ENCODE assay signal across 20 mouse cellular contexts in genomic region chr8:104188459-104188858, GRCm38 (mm10). TPM values are rescaled to one million over a fixed set of nuclear protein-coding genes. Genes with fewer than 3 reads are reported as not detected.
DNase-seq lines count a peak whose midpoint lies in the region.
"Had no signal": no experiment of that assay in that cellular context is flagged by ENCODE, and none has a peak within 500 bp of the region (broad histone marks: within the 10 kb centered on the region; RNA-seq: fewer than 3 reads in every experiment).

No protein-coding gene starts in this region.

- DNase-seq in heart, adult 11 months, result peak; percentile 80
- no peak for DNase-seq in heart, postnatal 25 days (ENCODE audit: low spot score)
- peak; percentile 53 for DNase-seq in heart, embryonic 10.5 days (ENCODE audit: low spot score)
- DNase-seq in heart, postnatal 4 days, result no peak
- DNase-seq: adrenal gland, adult 2 months; adrenal gland, adult 8-10 months; adrenal gland, postnatal 10 days; adrenal gland, postnatal 14 days; adrenal gland, postnatal 25 days; adrenal gland, postnatal 36 days; B cell, adult 2 months; cerebellum, adult 11 months; cerebellum, adult 11-12 months; cerebellum, adult 18-20 months had no signal

- peaks cover 7% of the 10 kb centered on the region; the same call in 1 of the 2 replicates for H3K4me1 ChIP-seq in heart, embryonic 10.5 days

- H3K27me3 ChIP-seq in heart, embryonic 10.5 days (ENCODE audit: insufficient read depth, poor library complexity, severe bottlenecking), result peaks cover 6% of the 10 kb centered on the region; the same call in 1 of the 2 replicates
- H3K27me3 ChIP-seq: Patski had no signal

- WGBS in heart, embryonic 10.5 days, result 56% methylated on average over 5 of the region's 5 CpGs

- no peak overlapping the region for H3K27ac ChIP-seq in heart, embryonic 10.5 days

- H3K4me3 ChIP-seq in heart, embryonic 10.5 days, result no peak overlapping the region

- H3K9me3 ChIP-seq in heart, embryonic 10.5 days, result no peaks in the 10 kb centered on the region

- intact Hi-C loops in heart, postnatal 25 days (cut with DNase I), result no loop called here

- no peaks in the 10 kb centered on the region for H3K36me3 ChIP-seq in heart, embryonic 10.5 days
- H3K36me3 ChIP-seq: G1E had no signal

RNA-seq across cellular contexts. Expression of gene Bean1, which starts 18.2 kb away (rescaled TPM):
- 1 to 10 TPM in 1 of 2 experiments, under 1 TPM in 1; 0.98 to 1.2 TPM for total RNA-seq in heart, postnatal 25 days (2021)
- 0.07 and 0.23 TPM in 2 replicates for polyA plus RNA-seq in heart, embryonic 10.5 days (2016; fragmentation: Nextera tagmentation; extraction: Ambion mirVana)
- total RNA-seq in heart, postnatal 4 days (2021), result 1 to 10 TPM; 4.4 to 5.1 TPM
- total RNA-seq: CH12.LX, G1E, MEL had no signal
- polyA plus RNA-seq: activated CD4-positive, CD25-positive, alpha-beta regulatory T cell, adult 4 months; CD4-positive, CD25-positive, alpha-beta regulatory T cell, adult 4 months; G1E; Patski had no signal

RNA-seq across cellular contexts. Expression of gene Tk2, which starts 59.9 kb away (rescaled TPM):
- 1 to 10 TPM; 7.1 to 7.3 TPM for total RNA-seq in heart, postnatal 25 days (2021)
- polyA plus RNA-seq in heart, embryonic 10.5 days (2016; fragmentation: Nextera tagmentation; extraction: Ambion mirVana), result 13.0 and 17.3 TPM in 2 replicates
- 10 to 100 TPM in 1 of 2 experiments, 1 to 10 TPM in 1; 9.6 to 10.3 TPM for total RNA-seq in heart, postnatal 4 days (2021)

Comparison
In these comparisons a context has a peak if more than half of its experiments do, and no peak if none do; other contexts are left out.
1. DNase-seq: peak in heart, adult 11 months (single experiment) and heart, embryonic 10.5 days (single experiment); none in heart, postnatal 25 days (single experiment) and heart, postnatal 4 days (single experiment).